Mouse (Mus musculus) kidney, adult 18-20 months (tissue): ENCODE data around the gene Ywhaq.
"Not testable (repeated sequence)": the region's sequence is repeated elsewhere in the genome, so short reads cannot be mapped to it uniquely, and the experiment has no call there.

Experiments used
- DNase-seq: peaks from one replicate; pipeline ENCODE4 v3.0.0; 2021

The Ywhaq gene

DNA sequence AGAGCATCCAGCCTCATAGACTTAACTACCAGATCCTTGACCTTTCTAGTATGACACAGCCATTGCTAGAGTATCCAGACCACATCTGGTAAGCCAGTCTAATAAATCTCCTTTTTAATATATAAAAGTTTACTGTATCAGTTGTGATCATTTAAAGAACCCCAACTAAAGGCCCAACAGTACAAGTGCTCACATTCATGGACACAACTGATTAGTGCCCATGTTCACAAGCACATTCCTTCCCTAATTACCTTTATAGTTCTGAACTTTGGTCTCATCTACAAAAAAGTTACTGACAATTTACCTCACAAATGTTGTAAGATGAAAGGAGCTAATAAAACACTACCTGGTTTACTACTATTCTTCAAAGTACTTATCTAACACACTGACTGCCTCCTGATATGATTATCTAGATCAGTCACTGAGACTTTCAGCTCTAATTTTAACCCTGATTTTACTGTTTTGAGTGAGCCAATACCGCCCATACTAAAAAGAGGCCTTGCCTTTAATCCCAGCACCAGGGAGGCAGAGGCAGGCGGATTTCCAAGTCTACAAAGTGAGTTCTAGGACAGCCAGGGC is 8.6 kb downstream of the Ywhaq start:
- no peak for DNase-seq

DNA sequence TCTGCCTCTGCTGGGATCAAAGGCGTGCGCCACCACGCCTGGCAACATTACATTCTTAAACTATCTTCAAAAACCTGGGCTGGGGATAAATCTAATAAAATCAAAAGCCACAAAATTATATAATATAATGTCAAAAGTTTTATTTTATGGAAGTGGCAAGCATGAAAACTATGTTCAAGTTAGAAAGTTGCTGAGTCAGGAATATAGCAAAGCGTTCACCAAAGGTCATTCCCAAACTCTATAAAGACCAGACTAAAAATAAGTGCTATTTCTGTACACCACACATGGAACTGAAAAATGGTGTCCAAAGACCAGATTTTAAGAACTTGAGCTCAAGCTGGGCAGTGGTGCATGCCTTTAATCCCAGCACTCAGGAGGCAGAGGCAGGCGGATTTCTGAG is 14.7 kb downstream of the Ywhaq start:
- DNase-seq: no peak

DNA sequence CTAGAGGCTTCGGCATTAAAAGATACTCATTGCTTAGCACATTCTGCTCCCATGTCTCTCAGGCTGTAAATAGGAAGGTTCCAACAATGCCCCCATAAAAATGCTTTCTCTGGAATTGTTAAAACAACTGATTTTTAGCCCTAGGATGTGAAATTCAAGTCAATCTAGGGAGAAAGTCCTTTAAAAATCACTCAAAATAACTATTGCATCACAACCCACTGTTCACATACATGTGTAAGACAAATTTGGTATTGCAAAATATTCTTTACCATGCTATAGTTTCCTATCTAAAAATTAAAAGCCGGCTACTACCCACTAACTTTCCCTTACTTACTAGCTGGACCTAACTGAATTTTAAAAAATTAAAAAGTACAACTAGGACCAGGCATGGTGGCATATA is 31.2 kb downstream of the Ywhaq start:
- DNase-seq: no peak

DNA sequence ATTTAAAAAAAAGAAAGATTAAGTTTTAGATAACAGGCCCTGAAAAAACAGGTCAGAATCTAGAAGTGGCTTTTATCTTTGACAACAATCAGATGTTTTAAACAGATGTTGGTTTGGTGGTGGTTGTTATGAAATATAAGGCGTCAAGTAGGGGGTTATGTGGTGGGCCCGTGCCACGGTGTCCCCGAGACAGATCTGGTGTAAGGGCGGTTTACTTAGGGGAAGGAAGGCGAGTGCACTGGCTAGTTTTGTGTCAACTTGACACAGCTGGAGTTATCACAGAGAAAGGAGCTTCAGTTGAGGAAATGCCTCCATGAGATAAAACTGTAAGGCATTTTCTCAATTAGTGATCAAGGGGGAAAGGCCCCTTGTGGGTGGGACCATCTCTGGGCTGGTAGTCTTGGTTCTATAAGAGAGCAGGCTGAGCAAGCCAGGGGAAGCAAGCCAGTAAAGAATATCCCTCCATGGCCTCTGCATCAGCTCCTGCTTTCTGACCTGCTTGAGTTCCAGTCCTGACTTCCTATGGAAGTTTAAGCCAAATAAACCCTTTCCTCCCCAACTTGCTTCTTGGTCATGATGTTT is 38.6 kb downstream of the Ywhaq start:
- not testable (repeated sequence) for DNase-seq

DNA sequence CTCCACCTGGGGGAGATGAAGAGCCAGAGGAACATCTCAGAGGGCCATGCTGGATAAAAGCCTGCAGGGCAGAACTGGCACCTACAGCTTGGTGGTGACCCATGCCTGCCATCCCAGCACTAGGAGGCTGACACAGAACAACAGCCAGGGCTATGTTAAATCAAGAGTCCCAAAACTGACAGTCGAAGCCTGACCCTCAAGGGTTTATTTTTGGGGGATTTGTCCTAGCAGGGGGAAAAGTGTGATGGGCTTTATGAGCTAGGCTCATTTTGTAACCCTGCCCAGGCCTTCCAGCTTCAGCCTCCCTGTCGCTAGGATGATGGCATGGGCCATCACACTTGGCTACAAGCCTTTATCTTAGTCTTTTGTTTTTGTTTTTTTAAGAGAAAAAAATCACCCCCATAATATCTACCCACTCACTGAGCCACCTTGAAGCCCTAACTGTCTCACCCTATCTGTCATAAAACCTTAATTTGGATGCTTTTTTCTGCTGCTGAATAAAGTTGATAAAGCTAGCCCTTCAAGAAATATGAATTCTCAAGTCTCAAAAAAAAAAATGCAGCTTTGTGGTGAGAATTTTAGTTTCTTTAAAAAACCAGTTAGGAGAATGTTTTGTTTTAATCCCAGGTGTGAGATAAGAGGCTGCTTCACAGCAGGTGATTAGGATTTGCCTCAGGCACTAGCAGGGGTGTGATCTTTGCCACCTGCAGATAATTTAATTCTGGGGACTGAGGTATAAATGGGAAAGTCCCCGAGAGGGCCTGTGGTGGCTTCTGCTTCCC is 41.9 kb downstream of the Ywhaq start:
- no peak for DNase-seq

DNA sequence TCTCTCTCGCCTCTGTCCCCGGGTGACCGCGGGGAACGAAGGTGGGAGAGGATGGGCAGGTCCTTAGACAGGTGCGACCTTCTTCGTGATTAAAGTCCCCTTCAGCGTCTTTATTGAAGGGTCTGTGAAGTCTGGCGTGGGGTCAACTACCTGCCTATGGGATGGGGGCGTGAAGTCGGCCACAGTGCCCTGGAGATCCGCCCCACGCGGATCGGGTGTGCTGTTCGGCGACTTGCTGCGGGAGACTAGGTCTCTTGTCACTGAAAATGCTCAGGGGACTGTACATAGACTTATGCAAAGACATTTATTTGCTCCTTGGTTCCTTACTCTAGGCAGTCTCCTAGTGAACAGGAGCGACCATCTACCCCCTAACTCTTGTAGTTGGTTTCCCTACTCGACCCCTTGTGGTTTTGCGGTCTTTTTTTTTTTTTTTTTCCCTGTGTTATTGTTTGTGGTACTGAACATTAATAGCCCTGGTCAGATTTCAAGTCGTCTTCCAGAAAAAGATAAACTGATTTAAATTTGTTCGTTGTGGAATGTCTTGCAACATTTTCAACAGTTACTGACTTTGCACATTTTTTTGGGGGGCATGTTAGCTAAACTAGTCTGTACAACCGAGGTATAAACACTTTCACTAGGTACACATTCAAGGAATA is 43.5 kb downstream of the Ywhaq start:
- no peak for DNase-seq

DNA sequence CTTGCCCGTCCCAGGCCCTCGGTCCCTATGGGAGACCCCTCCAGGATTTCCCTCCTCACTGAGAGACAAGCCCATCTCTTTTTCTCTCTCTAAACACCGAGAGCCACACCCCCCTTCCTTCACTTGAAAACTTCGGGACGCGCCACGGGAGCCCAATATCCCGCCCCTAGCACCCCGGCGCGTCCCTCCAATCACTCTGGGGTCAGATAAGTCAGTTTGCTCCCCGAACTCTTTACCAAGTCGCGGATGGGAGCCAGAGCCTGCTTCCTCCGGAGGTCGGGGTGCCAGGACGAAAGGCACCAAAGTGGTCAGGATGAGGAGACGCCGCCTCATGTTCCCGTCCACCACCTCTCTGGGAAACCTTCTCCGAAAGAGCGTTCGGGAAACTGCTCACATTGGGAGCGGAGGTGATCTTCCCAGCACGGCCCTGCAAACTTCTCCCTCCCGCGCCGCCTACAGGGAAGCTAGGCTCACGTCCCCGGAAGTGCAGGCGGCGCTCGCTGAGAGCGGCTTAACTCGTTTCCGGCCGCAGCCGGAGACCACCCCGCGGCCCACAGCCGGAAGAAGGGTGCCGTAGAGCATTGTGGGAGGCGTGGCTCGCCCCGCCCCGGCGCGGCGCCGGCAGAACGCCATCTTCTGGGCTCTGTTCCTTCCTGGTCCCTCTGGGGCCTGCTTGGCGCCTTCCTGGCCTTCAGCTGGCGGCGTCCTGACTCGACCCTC is 44.2 kb downstream of the Ywhaq start, which contains the start of gene Adam17:
TSS of gene Adam17 (minus strand) at position 533 of the 720 bp plus-strand sequence.
- peak; percentile 97 for DNase-seq

DNA sequence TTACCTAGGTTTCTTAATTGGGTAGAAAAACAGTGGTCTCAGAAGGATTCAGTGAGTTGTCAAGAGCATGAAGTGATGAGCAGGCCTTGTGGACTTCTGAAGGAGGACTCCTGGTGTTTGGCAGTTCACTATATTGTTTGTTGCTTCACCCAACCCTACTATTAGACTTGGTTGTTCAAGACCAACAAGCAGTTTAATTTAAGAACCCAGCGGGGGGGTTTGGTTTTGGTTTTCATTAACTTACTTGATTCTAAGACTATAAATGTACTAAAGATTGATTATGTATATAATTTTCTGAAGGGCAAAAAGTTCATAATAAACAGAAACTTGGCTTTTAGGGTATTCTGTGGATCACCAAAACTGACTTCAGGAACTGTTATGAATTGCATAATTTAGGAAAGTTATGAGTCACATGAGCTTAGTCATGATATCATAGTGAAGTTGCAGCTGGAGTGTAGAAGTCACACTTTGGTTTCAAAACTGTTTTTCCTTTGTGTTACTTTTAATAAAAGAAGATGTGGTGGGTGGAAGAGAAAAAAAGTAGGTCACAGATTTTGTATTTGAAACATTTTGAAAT is 47.3 kb downstream of the Ywhaq start:
- DNase-seq: no peak

DNA sequence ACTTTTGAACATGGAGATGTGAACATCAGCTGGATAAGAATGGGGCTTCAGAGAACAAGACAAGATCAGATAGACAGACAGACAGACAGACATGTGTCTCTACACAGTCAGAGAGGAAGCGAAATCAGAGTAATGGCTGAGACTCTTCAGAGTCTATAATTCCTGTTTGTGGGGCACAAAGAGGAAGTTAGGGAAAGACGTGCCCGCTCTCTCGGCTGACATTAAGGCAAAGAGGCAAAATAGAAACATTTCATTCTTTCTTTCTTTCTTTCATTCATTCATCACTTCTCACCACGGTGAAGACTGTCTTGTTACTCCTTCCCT is 48.4 kb downstream of the Ywhaq start:
- DNase-seq: no peak

DNA sequence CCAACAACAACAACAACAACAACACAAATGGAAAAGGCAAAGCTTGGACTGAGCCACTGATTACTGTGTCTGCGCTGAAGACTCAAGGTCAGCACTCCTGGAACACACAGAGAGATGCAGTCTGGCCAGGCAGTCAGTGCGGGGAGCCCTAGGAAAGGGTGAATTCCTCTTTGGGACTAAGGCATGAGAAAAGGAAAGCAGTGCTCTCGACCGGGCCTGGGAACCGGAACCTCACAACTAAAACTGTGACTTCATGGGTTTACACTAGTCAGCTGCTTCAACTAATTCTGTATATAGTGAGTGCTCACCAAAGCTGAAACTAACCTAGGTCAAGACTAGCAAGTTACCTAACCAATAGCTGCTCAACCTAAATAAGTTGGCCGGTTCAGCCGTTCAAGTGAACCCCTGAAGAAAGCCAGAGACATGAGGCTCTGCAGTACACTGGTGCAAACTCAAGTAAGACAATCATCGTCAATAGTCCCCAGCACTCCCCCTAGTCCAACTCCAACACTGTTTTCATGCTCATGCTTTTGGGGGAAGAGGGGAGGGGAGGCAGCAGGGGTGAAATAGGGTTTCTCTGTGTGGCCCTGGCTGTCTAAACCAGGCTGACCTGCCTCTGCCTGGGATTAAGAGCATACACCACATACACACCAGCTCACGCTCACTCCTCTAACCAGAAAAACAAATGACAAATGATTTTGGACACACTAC is 48.9 kb downstream of the Ywhaq start:
- no peak for DNase-seq

DNA sequence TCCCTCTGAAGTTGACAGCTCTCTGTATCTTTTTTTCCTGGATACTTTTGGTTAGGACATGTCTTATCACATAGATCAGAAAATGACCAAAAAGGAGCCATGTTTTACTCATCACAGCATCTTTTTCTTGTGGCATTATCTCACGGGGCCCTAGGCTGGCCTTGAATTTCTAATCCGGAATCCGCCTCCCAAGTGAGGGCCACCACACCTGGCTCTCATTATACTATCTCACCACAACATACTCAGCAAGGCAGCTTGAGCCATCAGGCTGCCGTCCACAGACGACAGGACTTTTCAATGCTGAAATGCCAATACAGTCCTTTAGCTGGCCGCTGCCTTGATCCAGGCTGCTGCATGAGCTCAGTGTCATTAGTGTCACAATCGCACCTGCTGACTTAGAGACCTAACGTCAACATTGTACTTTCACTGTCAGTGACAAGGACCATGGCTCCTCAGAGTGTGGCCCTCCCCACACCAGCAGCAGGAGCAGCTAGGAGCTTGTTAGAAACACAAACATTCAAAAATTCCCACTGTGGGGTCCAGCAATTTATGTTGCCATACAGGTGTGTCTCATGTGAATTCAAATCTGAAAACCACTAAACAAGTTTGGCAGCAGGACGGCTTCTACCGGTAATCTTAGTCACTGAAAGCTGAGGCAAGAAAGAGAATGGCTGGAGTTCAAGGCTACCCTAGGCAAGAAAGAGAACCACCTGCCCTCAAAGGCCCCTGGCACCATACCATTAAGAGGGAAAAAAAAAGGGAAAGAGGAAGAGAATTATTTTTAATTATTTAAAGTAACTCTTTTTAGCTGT is 52.6 kb downstream of the Ywhaq start:
- no peak for DNase-seq

DNA sequence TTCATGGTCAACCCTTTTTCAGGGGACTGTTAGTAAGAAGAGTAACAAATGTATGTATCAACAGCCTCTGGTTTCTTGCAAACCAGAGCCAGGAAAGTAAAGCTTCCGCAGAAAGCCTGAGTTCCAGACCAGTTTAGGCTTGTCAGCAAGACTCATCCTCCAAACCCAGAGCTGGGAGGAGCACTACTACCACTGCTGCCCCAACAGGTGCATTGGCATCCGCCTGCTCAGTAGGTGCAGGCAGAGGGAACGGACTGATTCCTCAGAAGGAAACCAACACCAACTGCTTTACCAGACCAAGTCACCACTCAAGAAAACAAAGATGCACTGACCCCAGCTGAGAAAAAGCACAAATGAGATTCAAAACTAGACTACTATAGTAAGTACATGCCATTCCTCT is 54.2 kb downstream of the Ywhaq start:
- DNase-seq: no peak

DNA sequence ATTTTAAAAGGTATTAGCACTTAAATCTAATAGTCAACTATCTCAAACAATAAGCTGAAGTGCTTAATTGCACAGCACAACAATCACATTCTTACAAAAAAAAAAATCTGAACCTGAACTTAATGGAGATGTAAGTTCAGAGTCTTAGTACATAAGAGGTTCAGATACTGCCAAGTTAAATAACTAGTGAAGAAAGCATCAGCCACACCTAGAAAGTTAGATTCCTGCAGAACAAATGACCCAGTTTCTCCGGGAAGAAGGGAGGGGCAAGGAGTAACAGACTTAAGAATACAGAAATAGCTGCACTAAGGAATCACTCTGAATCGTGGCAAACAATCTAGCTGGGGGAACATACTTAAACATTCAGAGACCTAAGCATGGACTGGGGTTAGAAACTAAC is 54.8 kb downstream of the Ywhaq start:
- DNase-seq: no peak

DNA sequence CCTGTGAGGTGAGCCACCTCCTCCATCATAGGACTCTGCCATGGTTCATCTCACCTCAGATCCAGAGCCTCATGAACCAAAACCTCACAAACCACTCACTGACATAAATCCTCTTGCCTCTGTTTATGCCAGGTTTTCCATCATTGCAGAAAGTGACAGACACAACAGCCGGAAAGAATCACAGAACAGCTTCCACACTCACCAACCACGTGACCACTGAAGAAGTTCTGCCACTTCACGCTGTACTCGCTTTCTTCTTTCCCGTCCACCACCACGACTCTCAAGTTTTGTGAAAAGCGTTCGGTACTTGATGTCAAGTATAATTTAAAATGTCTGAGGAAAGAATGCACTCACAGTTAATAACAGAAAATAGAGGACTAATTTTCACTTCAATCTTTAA is 63.8 kb downstream of the Ywhaq start:
- DNase-seq: no peak

DNA sequence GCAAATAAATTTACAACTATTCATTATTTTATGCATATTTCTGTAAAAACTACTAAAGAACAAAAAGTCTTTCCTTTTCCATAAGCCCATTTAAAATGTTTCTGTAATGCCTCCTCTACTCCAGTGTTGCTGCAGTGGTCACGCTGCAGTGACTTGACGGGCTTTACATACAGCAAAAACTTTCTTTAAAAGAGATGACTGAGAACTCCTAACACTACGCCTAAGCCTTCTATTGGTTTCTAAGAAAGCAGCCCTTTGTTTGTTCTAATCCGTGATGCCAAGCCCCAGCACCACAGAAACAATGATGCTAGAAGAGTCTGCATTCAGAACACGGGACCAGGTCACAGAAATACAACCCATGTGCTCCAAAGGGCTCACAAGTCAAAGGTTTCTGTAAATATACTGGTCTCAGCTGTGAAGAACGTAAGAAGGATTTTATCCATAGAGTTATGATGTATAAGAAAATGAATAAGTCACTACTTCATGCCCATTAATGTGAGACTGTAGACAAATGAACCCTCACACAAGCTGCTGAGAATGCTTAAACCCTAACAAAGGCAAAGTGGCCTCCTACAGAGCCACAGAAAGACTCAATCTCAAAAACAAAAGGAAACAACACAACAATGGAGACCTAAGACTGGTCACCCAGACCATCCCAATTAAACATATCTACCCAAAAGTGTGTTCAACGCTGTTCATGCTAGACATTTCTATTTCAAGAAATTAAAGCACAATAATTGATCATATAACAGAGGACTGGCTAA is 67.1 kb downstream of the Ywhaq start:
- DNase-seq: no peak

DNA sequence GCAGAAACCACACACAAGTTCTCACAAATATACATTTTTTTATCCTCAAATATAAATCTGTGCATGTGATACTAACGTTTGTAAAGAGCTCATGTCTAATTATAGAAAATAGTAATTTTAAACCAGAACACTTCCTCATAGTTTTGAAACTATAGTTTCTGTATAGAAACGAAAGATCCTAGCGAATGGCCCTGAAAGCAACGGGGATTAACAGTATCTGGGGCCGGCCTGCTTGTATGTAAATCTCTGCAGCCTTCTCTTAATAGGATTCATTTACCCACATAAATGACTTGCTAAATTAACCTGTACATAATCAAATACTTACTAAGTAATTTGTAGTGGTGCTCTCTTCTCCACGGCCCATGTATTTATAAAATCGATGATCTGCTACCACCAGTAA is 70.5 kb downstream of the Ywhaq start:
- DNase-seq: no peak

DNA sequence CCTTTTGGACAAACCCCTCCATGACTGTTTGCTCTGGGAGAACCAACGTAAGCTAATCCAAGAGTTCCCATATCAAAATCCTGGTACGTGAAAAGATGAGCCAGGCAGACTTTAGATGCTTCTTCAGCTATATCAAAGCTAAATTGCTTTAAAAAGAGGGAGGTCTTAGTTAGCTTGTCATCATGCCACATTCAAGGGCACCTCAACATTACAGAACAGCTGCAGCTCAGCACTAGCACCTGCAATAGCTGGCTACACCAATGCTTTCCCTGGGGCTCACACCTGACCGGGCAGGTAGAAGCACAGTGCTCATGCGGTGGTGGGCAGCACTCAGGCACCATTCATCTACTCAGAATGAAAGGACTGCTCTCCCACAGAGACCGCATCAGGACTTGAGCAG is 76.8 kb downstream of the Ywhaq start:
- no peak for DNase-seq
